Mouse (Mus musculus): ENCODE measurements around the gene Gata3. TPM values are rescaled to one million over a fixed set of nuclear protein-coding genes. Genes with fewer than 3 reads are reported as not detected.

Gata3 gene
- polyA plus RNA-seq, 1 experiment, result 6.1 TPM

DNA sequence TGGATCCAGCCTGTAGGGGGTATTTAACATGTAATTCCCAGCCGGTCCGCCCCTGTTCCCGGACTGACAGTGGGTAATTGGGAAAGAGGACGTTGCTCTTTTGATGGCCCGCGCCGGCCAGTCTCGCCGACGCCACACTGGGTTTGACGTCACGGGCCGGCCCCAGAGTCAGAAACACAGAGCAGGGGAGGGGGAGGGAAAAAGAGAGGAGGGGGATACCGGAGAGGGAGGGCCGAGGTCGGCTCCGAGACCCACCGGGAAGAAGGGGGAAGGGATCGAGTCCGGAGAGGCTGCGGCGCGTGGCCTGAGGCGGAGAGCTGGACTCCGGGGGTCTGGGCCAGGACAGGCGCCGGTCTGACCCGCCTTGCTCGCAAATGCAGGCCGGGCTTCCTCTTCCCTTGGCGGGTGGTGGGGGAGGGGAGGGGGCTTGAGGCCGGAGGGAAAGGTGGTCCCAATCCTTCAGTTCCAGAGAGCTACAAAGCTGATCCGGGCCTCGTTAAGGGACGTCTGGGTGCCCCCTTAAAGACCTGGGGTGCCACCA, 8.7 kb downstream of the Gata3 start, which contains the start of gene 4930412O13Rik:
Gene 4930412O13Rik, plus strand, starts transcription at position 202 of the 541 bp plus-strand sequence.
- Histone ChIP-seq H3K27me3 (ENCODE audit: control insufficient read depth, insufficient read depth, low read length, poor library complexity, severe bottlenecking) (peaks cover 67% of the 10 kb centered on the region), H3K4me1 (ENCODE audit: control insufficient read depth, insufficient read depth, low read length) (no peaks in the 10 kb centered on the region), H3K9ac (ENCODE audit: low read depth, poor library complexity, severe bottlenecking) (peak within 1 kb of the TSS; percentile 59), H3K9me3 (replicated peaks; ENCODE audit: control insufficient read depth, insufficient read depth, low read length, poor library complexity, severe bottlenecking) (no peaks in the 10 kb centered on the region), H3K36me3 (ENCODE audit: control insufficient read depth, insufficient read depth, low read length, poor library complexity, severe bottlenecking) (no peaks in the 10 kb centered on the region), H3K27ac (ENCODE audit: insufficient read depth, low read length) (no peak within 1 kb of the TSS), H3K4me3 (ENCODE audit: low read depth, low read length) (peak within 1 kb of the TSS; percentile 59)
- TF ChIP-seq POLR2A (IDR thresholded peaks at IDR 0.05; ENCODE audit: insufficient read depth, low read length), result no peak
- TF ChIP-seq EP300 (IDR thresholded peaks at IDR 0.05; ENCODE audit: insufficient read depth, low read depth, low read length), result 0 out of 2 replicates have a peak, but pooled peaks have one; percentile 14
- no peak for TF ChIP-seq CTCF (IDR thresholded peaks at IDR 0.05; ENCODE audit: low read depth, low read length)

DNA sequence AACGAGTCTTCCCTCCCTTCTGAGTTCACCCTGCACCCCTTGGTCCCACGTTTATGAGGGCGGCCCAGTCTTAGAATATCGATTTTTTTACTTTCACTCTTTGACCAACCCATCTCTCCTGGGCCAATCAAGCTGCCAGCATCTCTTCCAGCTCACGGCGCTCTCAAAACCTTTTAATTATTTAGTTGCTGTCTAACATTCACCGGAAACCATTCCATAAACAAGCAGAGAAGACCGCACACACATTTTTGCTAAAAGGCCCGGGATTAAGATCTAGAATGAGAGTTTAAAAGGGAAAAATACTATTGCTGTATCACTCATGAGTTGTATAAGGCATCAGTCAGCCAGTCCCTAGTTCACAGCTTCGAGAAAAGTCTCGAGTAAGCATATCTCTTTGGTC, 9.6 kb downstream of the Gata3 start:
- H3K27me3 ChIP-seq (ENCODE audit: control insufficient read depth, insufficient read depth, low read length, poor library complexity, severe bottlenecking), result peaks cover 67% of the 10 kb centered on the region
- H3K9ac ChIP-seq (ENCODE audit: low read depth, poor library complexity, severe bottlenecking), result no peak overlapping the region
- no peak overlapping the region for H3K27ac ChIP-seq (ENCODE audit: insufficient read depth, low read length)
- TF ChIP-seq CTCF (IDR thresholded peaks at IDR 0.05; ENCODE audit: low read depth, low read length), result no peak
- TF ChIP-seq POLR2A (IDR thresholded peaks at IDR 0.05; ENCODE audit: insufficient read depth, low read length), result no peak
- no peak for TF ChIP-seq EP300 (IDR thresholded peaks at IDR 0.05; ENCODE audit: insufficient read depth, low read depth, low read length)
- no peaks in the 10 kb centered on the region for H3K36me3 ChIP-seq (ENCODE audit: control insufficient read depth, insufficient read depth, low read length, poor library complexity, severe bottlenecking)
- no peaks in the 10 kb centered on the region for H3K9me3 ChIP-seq (replicated peaks; ENCODE audit: control insufficient read depth, insufficient read depth, low read length, poor library complexity, severe bottlenecking)
- no peaks in the 10 kb centered on the region for H3K4me1 ChIP-seq (ENCODE audit: control insufficient read depth, insufficient read depth, low read length)
- H3K4me3 ChIP-seq (ENCODE audit: low read depth, low read length), result no peak overlapping the region

DNA sequence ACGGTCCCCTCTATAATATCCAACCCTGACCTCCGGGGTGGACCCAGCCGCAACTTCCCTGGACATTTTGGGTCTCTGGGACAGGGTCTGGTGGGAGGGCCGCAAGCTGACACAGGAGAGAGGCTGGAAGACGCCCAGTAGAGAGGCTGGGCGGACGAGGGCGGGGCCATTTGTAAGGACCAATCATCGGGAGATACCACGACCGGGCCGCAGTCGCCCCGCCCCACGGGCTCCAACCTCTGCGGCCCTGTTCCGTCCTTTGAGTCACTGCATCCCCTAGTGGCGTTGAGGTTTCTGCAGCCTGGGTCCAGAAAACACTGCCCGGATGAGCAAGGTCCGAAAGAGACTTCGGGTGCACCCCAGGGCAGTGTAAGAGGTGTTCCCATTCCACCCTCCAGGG, 10.3 kb downstream of the Gata3 start:
- TF ChIP-seq EP300 (IDR thresholded peaks at IDR 0.05; ENCODE audit: insufficient read depth, low read depth, low read length) (0 out of 2 replicates have a peak, but pooled peaks have one; percentile 48), POLR2A (IDR thresholded peaks at IDR 0.05; ENCODE audit: insufficient read depth, low read length) (no peak), CTCF (IDR thresholded peaks at IDR 0.05; ENCODE audit: low read depth, low read length) (peak; percentile 67)
- Histone ChIP-seq H3K36me3 (ENCODE audit: control insufficient read depth, insufficient read depth, low read length, poor library complexity, severe bottlenecking) (no peaks in the 10 kb centered on the region), H3K4me1 (ENCODE audit: control insufficient read depth, insufficient read depth, low read length) (no peaks in the 10 kb centered on the region), H3K9me3 (replicated peaks; ENCODE audit: control insufficient read depth, insufficient read depth, low read length, poor library complexity, severe bottlenecking) (no peaks in the 10 kb centered on the region), H3K4me3 (ENCODE audit: low read depth, low read length) (peak overlapping the region; percentile 68), H3K27ac (ENCODE audit: insufficient read depth, low read length) (no peak overlapping the region), H3K9ac (ENCODE audit: low read depth, poor library complexity, severe bottlenecking) (no peak overlapping the region), H3K27me3 (ENCODE audit: control insufficient read depth, insufficient read depth, low read length, poor library complexity, severe bottlenecking) (peaks cover 67% of the 10 kb centered on the region)

DNA sequence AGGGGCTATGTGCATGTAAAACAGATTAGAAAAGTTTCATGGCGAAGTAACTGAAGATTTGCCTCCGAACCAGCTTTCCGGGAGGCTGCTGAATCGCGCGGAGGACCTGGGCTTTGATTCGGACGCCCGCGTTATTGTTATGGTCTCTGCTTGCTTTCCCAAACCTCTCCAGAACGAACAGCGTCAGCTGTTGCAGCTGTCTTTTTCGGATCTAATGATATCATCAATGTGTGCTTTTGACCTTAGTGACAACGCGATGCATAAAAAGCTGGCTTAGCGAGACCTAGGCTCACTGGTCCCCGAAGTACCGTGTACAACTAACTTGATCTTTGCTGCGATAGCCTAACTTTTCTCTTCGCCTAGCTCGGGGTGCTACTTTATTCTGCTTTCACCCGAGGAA, 10.7 kb downstream of the Gata3 start:
- H3K9ac ChIP-seq (ENCODE audit: low read depth, poor library complexity, severe bottlenecking), result no peak overlapping the region
- H3K27me3 ChIP-seq (ENCODE audit: control insufficient read depth, insufficient read depth, low read length, poor library complexity, severe bottlenecking), result peaks cover 67% of the 10 kb centered on the region
- H3K9me3 ChIP-seq (replicated peaks; ENCODE audit: control insufficient read depth, insufficient read depth, low read length, poor library complexity, severe bottlenecking), result no peaks in the 10 kb centered on the region
- peak overlapping the region; percentile 68 for H3K4me3 ChIP-seq (ENCODE audit: low read depth, low read length)
- no peaks in the 10 kb centered on the region for H3K36me3 ChIP-seq (ENCODE audit: control insufficient read depth, insufficient read depth, low read length, poor library complexity, severe bottlenecking)
- H3K4me1 ChIP-seq (ENCODE audit: control insufficient read depth, insufficient read depth, low read length), result no peaks in the 10 kb centered on the region
- TF ChIP-seq POLR2A (IDR thresholded peaks at IDR 0.05; ENCODE audit: insufficient read depth, low read length) (no peak), EP300 (IDR thresholded peaks at IDR 0.05; ENCODE audit: insufficient read depth, low read depth, low read length) (no peak)
- no peak overlapping the region for H3K27ac ChIP-seq (ENCODE audit: insufficient read depth, low read length)

DNA sequence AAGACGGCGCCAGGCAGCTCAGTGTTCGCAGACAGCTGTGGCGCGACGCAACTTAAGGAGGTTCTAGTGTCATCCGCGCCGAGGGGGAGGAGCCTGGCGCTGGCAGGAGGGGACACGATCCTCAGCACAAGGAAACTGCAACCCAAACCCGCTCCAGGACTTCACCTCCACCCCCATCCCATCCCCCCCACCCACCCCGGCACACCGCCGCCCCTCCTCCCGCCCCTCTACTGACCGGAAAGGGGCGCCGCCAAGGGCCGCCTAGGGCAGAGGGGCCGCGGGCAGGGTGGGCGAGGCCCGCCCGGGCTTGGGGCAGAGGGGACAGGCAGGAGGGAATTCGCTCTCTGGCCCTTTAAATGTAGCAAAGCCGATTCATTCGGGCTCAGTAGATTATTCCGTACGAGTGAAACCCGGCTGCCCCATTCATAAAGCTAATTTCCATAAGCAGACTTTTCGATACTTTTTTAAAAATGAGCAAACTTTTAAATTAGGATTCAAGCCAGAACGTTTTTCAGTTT, 11.2 kb downstream of the Gata3 start:
- no peaks in the 10 kb centered on the region for H3K9me3 ChIP-seq (replicated peaks; ENCODE audit: control insufficient read depth, insufficient read depth, low read length, poor library complexity, severe bottlenecking)
- TF ChIP-seq CTCF (IDR thresholded peaks at IDR 0.05; ENCODE audit: low read depth, low read length) (no peak), EP300 (IDR thresholded peaks at IDR 0.05; ENCODE audit: insufficient read depth, low read depth, low read length) (no peak), POLR2A (IDR thresholded peaks at IDR 0.05; ENCODE audit: insufficient read depth, low read length) (no peak)
- H3K4me1 ChIP-seq (ENCODE audit: control insufficient read depth, insufficient read depth, low read length), result no peaks in the 10 kb centered on the region
- H3K4me3 ChIP-seq (ENCODE audit: low read depth, low read length), result peak overlapping the region; percentile 68
- H3K36me3 ChIP-seq (ENCODE audit: control insufficient read depth, insufficient read depth, low read length, poor library complexity, severe bottlenecking), result no peaks in the 10 kb centered on the region
- peaks cover 67% of the 10 kb centered on the region for H3K27me3 ChIP-seq (ENCODE audit: control insufficient read depth, insufficient read depth, low read length, poor library complexity, severe bottlenecking)
- no peak overlapping the region for H3K9ac ChIP-seq (ENCODE audit: low read depth, poor library complexity, severe bottlenecking)
- no peak overlapping the region for H3K27ac ChIP-seq (ENCODE audit: insufficient read depth, low read length)

DNA sequence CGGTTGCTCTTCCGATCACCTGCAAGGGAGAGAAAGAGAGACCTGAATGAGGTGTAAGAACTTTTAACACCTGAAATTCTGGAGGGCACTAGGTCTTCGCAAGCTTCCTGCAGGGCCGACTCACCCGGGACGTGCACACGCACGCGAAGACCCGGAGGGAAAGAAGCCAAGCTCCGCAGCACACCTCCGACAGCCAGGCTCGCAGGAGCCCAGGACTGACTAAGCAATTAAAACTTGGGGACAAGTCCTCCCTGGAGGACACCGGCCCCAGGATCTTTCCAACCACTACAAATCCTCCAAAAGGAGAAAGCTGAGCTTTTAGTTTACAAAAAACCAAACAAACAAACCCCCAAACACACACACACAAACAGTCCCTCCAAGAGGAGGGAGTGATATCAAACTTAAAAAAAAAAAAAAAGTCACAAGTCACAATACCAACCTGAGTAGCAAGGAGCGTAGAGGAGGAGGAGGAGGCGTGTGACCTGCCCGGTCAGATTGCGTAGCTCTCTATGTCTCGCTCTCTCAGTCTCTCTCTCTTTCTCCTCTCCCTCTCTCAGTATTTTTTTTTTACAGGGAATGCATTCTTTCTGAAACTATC, 11.8 kb downstream of the Gata3 start:
- H3K27ac ChIP-seq (ENCODE audit: insufficient read depth, low read length), result no peak overlapping the region
- TF ChIP-seq POLR2A (IDR thresholded peaks at IDR 0.05; ENCODE audit: insufficient read depth, low read length), result no peak
- TF ChIP-seq CTCF (IDR thresholded peaks at IDR 0.05; ENCODE audit: low read depth, low read length), result no peak
- no peak for TF ChIP-seq EP300 (IDR thresholded peaks at IDR 0.05; ENCODE audit: insufficient read depth, low read depth, low read length)
- peak overlapping the region; percentile 53 for H3K4me3 ChIP-seq (ENCODE audit: low read depth, low read length)
- H3K9ac ChIP-seq (ENCODE audit: low read depth, poor library complexity, severe bottlenecking), result no peak overlapping the region
- H3K4me1 ChIP-seq (ENCODE audit: control insufficient read depth, insufficient read depth, low read length), result no peaks in the 10 kb centered on the region
- H3K9me3 ChIP-seq (replicated peaks; ENCODE audit: control insufficient read depth, insufficient read depth, low read length, poor library complexity, severe bottlenecking), result no peaks in the 10 kb centered on the region
- no peaks in the 10 kb centered on the region for H3K36me3 ChIP-seq (ENCODE audit: control insufficient read depth, insufficient read depth, low read length, poor library complexity, severe bottlenecking)
- H3K27me3 ChIP-seq (ENCODE audit: control insufficient read depth, insufficient read depth, low read length, poor library complexity, severe bottlenecking), result peaks cover 65% of the 10 kb centered on the region

All from ES-Bruce4 (cell line).